21 mouse cellular contexts compared by ENCODE assay signal in genomic region chr11:68591708-68592107, GRCm38 (mm10). TPM values are rescaled to one million over a fixed set of nuclear protein-coding genes. Genes with fewer than 3 reads are reported as not detected.
DNase-seq lines count a peak whose midpoint lies in the region; ATAC-seq and TF ChIP-seq lines count a peak whose summit lies in the region.
"Had no signal": no experiment of that assay in that cellular context is flagged by ENCODE, and none has a peak within 500 bp of the region (broad histone marks: within the 10 kb centered on the region; RNA-seq: fewer than 3 reads in every experiment).

No protein-coding gene starts in this region.

- H3K4me1 ChIP-seq in heart, embryonic 16.5 days (ENCODE audit: control insufficient read depth, insufficient read depth, low read length): peaks cover 15% of the 10 kb centered on the region
- H3K4me1 ChIP-seq in kidney, postnatal 0 days (replicated peaks; ENCODE audit: insufficient read depth, low read length): peaks cover 12% of the 10 kb centered on the region
- H3K4me1 ChIP-seq: liver, embryonic 13.5 days had no signal

- no peak for ATAC-seq in heart, embryonic 16.5 days (replicated peaks; ENCODE audit: extremely low read depth, insufficient read depth, low FRiP score)
- ATAC-seq in kidney, postnatal 0 days (replicated peaks; ENCODE audit: low FRiP score, low read depth): no peak
- ATAC-seq: forebrain, postnatal 0 days had no signal

- intact Hi-C loops in heart, postnatal 10 days (cut with DNase I): no loop called here
- intact Hi-C loops in left cerebral cortex, postnatal 25 days (cut with DNase I): no loop called here

- 51% methylated on average over 5 of the region's 5 CpGs for WGBS in heart, embryonic 16.5 days
- WGBS in kidney, postnatal 0 days: 29% methylated on average over 5 of the region's 5 CpGs

- H3K4me2 ChIP-seq in heart, embryonic 16.5 days (ENCODE audit: low read depth, low read length): no peak overlapping the region
- no peak overlapping the region for H3K4me2 ChIP-seq in kidney, postnatal 0 days (ENCODE audit: low read length)
- H3K4me2 ChIP-seq: liver, embryonic 13.5 days; neural tube, embryonic 12.5 days had no signal

- no peak for DNase-seq in heart, postnatal 10 days
- DNase-seq in kidney, postnatal 0 days (ENCODE audit: low spot score): peak; percentile 85
- no peak for DNase-seq in kidney, adult 18-20 months
- peak; percentile 69 for DNase-seq in embryo, embryonic 11 days
- peak; percentile 32 for DNase-seq in kidney, postnatal 10 days
- DNase-seq in left cerebral cortex, postnatal 25 days (ENCODE audit: low spot score in 2 of 2): no peak
- no peak for DNase-seq in cerebellum, postnatal 14 days
- DNase-seq: adrenal gland, postnatal 14 days; cerebellum, adult 2 months; forebrain, postnatal 0 days; liver, embryonic 13.5 days; right cerebral cortex, postnatal 14 days; thymus, postnatal 36 days had no signal

- no peaks in the 10 kb centered on the region for H3K27me3 ChIP-seq in heart, embryonic 16.5 days (ENCODE audit: control insufficient read depth, insufficient read depth, low read length)
- H3K27me3 ChIP-seq in kidney, postnatal 0 days (ENCODE audit: insufficient read depth, low read length): no peaks in the 10 kb centered on the region
- H3K27me3 ChIP-seq: neural tube, embryonic 12.5 days had no signal

- H3K9me3 ChIP-seq in heart, embryonic 16.5 days (replicated peaks; ENCODE audit: control insufficient read depth, low read length): no peaks in the 10 kb centered on the region
- no peaks in the 10 kb centered on the region for H3K9me3 ChIP-seq in kidney, postnatal 0 days (replicated peaks; ENCODE audit: low read length)
- H3K9me3 ChIP-seq: liver, embryonic 13.5 days; neural tube, embryonic 12.5 days had no signal

- 0 out of 2 replicates have a peak overlapping the region, but pooled peaks have one; percentile 18 for H3K9ac ChIP-seq in heart, embryonic 16.5 days (ENCODE audit: low read length)
- H3K9ac ChIP-seq in kidney, postnatal 0 days (ENCODE audit: low read depth, low read length): no peak overlapping the region
- H3K9ac ChIP-seq: forebrain, postnatal 0 days; liver, embryonic 13.5 days; neural tube, embryonic 12.5 days had no signal

- no peak overlapping the region for H3K4me3 ChIP-seq in heart, embryonic 16.5 days (ENCODE audit: low read length)
- H3K4me3 ChIP-seq in kidney, postnatal 0 days (replicated peaks; ENCODE audit: low read depth, low read length): no peak overlapping the region
- H3K4me3 ChIP-seq: layer of hippocampus, adult 2 months; liver, embryonic 13.5 days; neural tube, embryonic 12.5 days had no signal

- no peak overlapping the region for H3K27ac ChIP-seq in heart, embryonic 16.5 days (ENCODE audit: low read length)
- no peak overlapping the region for H3K27ac ChIP-seq in kidney, postnatal 0 days
- H3K27ac ChIP-seq: layer of hippocampus, adult 2 months; liver, embryonic 13.5 days; neural tube, embryonic 12.5 days had no signal

- H3K36me3 ChIP-seq in heart, embryonic 16.5 days (ENCODE audit: control insufficient read depth, insufficient read depth): no peaks in the 10 kb centered on the region
- no peaks in the 10 kb centered on the region for H3K36me3 ChIP-seq in kidney, postnatal 0 days (ENCODE audit: insufficient read depth, low read length)
- H3K36me3 ChIP-seq: liver, embryonic 13.5 days; neural tube, embryonic 12.5 days had no signal

- no peak for TF ChIP-seq CTCF in kidney, postnatal 0 days (IDR thresholded peaks at IDR 0.05; ENCODE audit: low read depth)

RNA-seq across cellular contexts. Expression of gene Ccdc42, which starts 4.9 kb away (rescaled TPM):
- polyA plus RNA-seq in heart, embryonic 16.5 days (2015; fragmentation: Nextera tagmentation; extraction: Ambion mirVana): 1.1 and 1.5 TPM in 2 replicates
- under 1 TPM; 0.24 to 0.47 TPM for total RNA-seq in heart, postnatal 10 days (2021)
- 2.9 and 3.0 TPM in 2 replicates for polyA plus RNA-seq in kidney, postnatal 0 days (2015; fragmentation: Nextera tagmentation; extraction: Ambion mirVana)
- total RNA-seq in left cerebral cortex, postnatal 25 days (2021): 1 to 10 TPM; 1.1 to 1.6 TPM
- total RNA-seq: adrenal gland, postnatal 14 days; gastrocnemius, adult 18-20 months; heart, postnatal 25 days; megakaryocyte progenitor cell, adult 5-6 weeks had no signal
- polyA plus RNA-seq: C2C12 had no signal

RNA-seq across cellular contexts. Expression of gene Mfsd6l, which starts 35.7 kb away (rescaled TPM):
- polyA plus RNA-seq in heart, embryonic 16.5 days (2015; fragmentation: Nextera tagmentation; extraction: Ambion mirVana): 0.17 and 0.39 TPM in 2 replicates
- total RNA-seq in heart, postnatal 10 days (2021): under 1 TPM; 0.27 to 0.31 TPM
- polyA plus RNA-seq in kidney, postnatal 0 days (2015; fragmentation: Nextera tagmentation; extraction: Ambion mirVana): 4.3 and 4.7 TPM in 2 replicates
- total RNA-seq in left cerebral cortex, postnatal 25 days (2021): not detected
- total RNA-seq: gastrocnemius, adult 18-20 months had no signal
- polyA plus RNA-seq: C2C12; limb, embryonic 11.5 days; liver, embryonic 13.5 days; neural tube, embryonic 12.5 days had no signal

Comparison
In these comparisons a context has a peak if more than half of its experiments do, and no peak if none do; other contexts are left out.
1. DNase-seq: peak in kidney, postnatal 0 days (single experiment), embryo, embryonic 11 days (single experiment) and kidney, postnatal 10 days (single experiment); none in heart, postnatal 10 days (0 of 2), kidney, adult 18-20 months (single experiment), left cerebral cortex, postnatal 25 days (0 of 2) and cerebellum, postnatal 14 days (0 of 2).